Mouse (Mus musculus): ENCODE measurements around the gene Gm16451. TPM values are rescaled to one million over a fixed set of nuclear protein-coding genes. Genes with fewer than 3 reads are reported as not detected.
"Not testable (repeated sequence)": the region's sequence is repeated elsewhere in the genome, so short reads cannot be mapped to it uniquely, and the experiment has no call there.

The Gm16451 gene
- total RNA-seq (2012; rRNA removed), result not detected in 2 replicates
- total RNA-seq (2014; rRNA removed), result not detected in 2 replicates
- polyA plus RNA-seq (2012; ENCODE audit: insufficient read length, low read depth), result not detected in 2 replicates

DNA sequence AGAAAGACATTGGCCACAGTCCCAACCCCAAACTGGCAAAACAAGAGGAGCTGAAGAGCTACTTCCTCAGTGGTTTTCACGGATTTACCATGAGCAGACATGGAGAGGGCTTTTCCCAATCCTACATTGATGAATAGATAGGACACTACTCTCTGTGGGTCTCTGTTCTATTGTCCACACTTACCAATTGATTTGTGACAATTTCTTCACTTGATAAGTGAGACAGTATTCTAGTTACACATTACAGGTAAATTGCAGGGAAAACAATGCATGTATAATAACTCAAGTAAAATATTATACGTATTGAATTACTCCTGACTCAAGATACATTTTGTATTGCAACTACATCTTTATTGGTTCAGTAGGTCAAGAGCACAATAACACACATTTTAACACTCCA, at the start of gene Gm16451:
Gene Gm16451 (minus strand): TSS at position 101 of the 400 bp plus-strand sequence.
- dilution Hi-C loops (cut with MboI; ENCODE audit: extremely low pct_ligation_motif_present, extremely low pct_unique_long_range_greater_than_20kb, low sequenced_read_pairs); DNase-seq (ENCODE audit: extremely low read depth); H3K9ac ChIP-seq (ENCODE audit: insufficient read depth, low read depth); in situ Hi-C loops (cut with MboI; ENCODE audit: low pct_ligation_motif_present, low pct_unique_long_range_greater_than_20kb, low sequenced_read_pairs); H3K27me3 ChIP-seq (replicated peaks); H3K9me3 ChIP-seq (replicated peaks; ENCODE audit: low read length); H3K36me3 ChIP-seq (replicated peaks in 1 of 2; ENCODE audit: control insufficient read depth in 1 of 2, insufficient read depth in 1 of 2, low read length in 1 of 2); H3K4me3 ChIP-seq (replicated peaks in 1 of 3; ENCODE audit: low read depth in 2 of 3, low read length in 2 of 3, poor library complexity in 1 of 3); H3K79me2 ChIP-seq (replicated peaks; ENCODE audit: control insufficient read depth, extremely low read depth, insufficient read depth, poor library complexity, severe bottlenecking); H3K27ac ChIP-seq (ENCODE audit: insufficient read depth, low read depth); H3K4me2 ChIP-seq (ENCODE audit: insufficient read depth, low read depth, poor library complexity, severe bottlenecking); H3K4me1 ChIP-seq (ENCODE audit: control insufficient read depth in 1 of 2, insufficient read depth in 2 of 2): not testable (repeated sequence)

DNA sequence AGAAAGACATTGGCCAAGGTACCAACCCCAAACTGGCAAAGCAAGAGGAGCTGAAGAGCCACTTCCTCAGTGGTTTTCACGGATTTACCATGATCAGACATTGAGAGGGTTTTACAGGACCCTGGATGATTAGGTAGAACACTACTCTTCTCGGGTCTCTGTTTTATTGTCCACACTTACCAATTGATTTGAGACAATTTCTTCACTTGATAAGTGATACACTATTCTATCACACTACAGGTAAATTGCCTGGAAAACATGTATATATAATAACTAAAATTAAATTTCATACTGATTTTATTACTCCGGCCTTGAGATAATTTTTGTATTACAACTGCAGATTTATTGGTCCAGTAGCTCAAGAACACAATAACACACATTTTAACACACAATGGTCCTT, 45.9 kb upstream of the Gm16451 start, which contains the start of gene Vmn1r142:
Gene Vmn1r142 (minus strand): TSS at position 101 of the 400 bp plus-strand sequence.
- H3K79me2 ChIP-seq (replicated peaks; ENCODE audit: control insufficient read depth, extremely low read depth, insufficient read depth, poor library complexity, severe bottlenecking); H3K27me3 ChIP-seq (replicated peaks); H3K9me3 ChIP-seq (replicated peaks; ENCODE audit: low read length); dilution Hi-C loops (cut with MboI; ENCODE audit: extremely low pct_ligation_motif_present, extremely low pct_unique_long_range_greater_than_20kb, low sequenced_read_pairs); H3K27ac ChIP-seq (ENCODE audit: insufficient read depth, low read depth); H3K4me1 ChIP-seq (ENCODE audit: control insufficient read depth in 1 of 2, insufficient read depth in 2 of 2); DNase-seq (ENCODE audit: extremely low read depth); H3K9ac ChIP-seq (ENCODE audit: insufficient read depth, low read depth); H3K4me3 ChIP-seq (replicated peaks in 1 of 3; ENCODE audit: low read depth in 2 of 3, low read length in 2 of 3, poor library complexity in 1 of 3); H3K36me3 ChIP-seq (replicated peaks in 1 of 2; ENCODE audit: control insufficient read depth in 1 of 2, insufficient read depth in 1 of 2, low read length in 1 of 2); in situ Hi-C loops (cut with MboI; ENCODE audit: low pct_ligation_motif_present, low pct_unique_long_range_greater_than_20kb, low sequenced_read_pairs); H3K4me2 ChIP-seq (ENCODE audit: insufficient read depth, low read depth, poor library complexity, severe bottlenecking): not testable (repeated sequence)

DNA sequence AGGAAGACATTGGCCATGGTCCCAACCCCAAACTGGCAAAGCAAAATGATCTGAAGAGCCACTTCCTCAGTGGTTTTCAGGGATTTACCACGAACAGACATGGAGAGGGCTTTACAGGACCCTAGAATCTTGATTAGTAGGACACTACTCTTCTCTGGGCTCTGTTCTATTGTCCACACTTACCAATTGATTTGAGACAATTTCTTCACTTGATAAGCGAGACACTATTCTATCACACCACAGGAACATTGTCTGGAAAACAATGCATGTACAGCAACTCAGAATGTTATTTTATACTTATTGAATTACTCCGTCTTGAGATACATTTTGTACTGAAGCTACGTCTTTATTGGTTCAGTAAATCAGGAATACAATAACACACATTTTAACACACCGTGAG, 16.6 kb upstream of the Gm16451 start, which contains the start of gene Gm10666:
Gene Gm10666 (minus strand): TSS at position 101 of the 400 bp plus-strand sequence.
- H3K4me2 ChIP-seq (ENCODE audit: insufficient read depth, low read depth, poor library complexity, severe bottlenecking); H3K36me3 ChIP-seq (replicated peaks in 1 of 2; ENCODE audit: control insufficient read depth in 1 of 2, insufficient read depth in 1 of 2, low read length in 1 of 2); DNase-seq (ENCODE audit: extremely low read depth); H3K4me1 ChIP-seq (ENCODE audit: control insufficient read depth in 1 of 2, insufficient read depth in 2 of 2); H3K9me3 ChIP-seq (replicated peaks; ENCODE audit: low read length); H3K79me2 ChIP-seq (replicated peaks; ENCODE audit: control insufficient read depth, extremely low read depth, insufficient read depth, poor library complexity, severe bottlenecking); H3K4me3 ChIP-seq (replicated peaks in 1 of 3; ENCODE audit: low read depth in 2 of 3, low read length in 2 of 3, poor library complexity in 1 of 3); dilution Hi-C loops (cut with MboI; ENCODE audit: extremely low pct_ligation_motif_present, extremely low pct_unique_long_range_greater_than_20kb, low sequenced_read_pairs); H3K27ac ChIP-seq (ENCODE audit: insufficient read depth, low read depth); H3K9ac ChIP-seq (ENCODE audit: insufficient read depth, low read depth); H3K27me3 ChIP-seq (replicated peaks); in situ Hi-C loops (cut with MboI; ENCODE audit: low pct_ligation_motif_present, low pct_unique_long_range_greater_than_20kb, low sequenced_read_pairs): not testable (repeated sequence)

DNA sequence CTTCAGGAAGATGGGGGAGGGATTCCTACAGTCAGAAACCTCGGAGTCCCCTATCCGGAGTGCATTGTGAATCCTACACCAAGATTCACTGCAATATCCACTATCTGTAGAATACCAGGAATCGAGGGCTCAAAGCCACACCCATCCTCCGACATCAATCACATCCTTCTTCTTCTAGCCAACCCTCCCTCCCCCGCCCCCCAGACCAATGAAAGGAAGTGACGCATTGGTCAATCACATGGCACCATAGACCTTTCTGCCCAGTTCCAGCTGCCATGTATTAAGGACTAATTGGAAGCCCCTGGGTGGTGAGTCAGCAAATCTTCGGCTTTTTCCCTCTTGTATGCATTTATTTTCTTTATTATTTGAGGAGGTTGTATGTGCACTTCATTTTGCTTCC, 49.3 kb downstream of the Gm16451 start, which contains the start of gene Vmn1r139:
Gene Vmn1r139 (plus strand): TSS at position 301 of the 400 bp plus-strand sequence.
- H3K27ac ChIP-seq (ENCODE audit: insufficient read depth, low read depth); H3K4me1 ChIP-seq (ENCODE audit: control insufficient read depth in 1 of 2, insufficient read depth in 2 of 2); DNase-seq (ENCODE audit: extremely low read depth); H3K27me3 ChIP-seq (replicated peaks); H3K4me3 ChIP-seq (replicated peaks in 1 of 3; ENCODE audit: low read depth in 2 of 3, low read length in 2 of 3, poor library complexity in 1 of 3); H3K9me3 ChIP-seq (replicated peaks; ENCODE audit: low read length); in situ Hi-C loops (cut with MboI; ENCODE audit: low pct_ligation_motif_present, low pct_unique_long_range_greater_than_20kb, low sequenced_read_pairs); H3K36me3 ChIP-seq (replicated peaks in 1 of 2; ENCODE audit: control insufficient read depth in 1 of 2, insufficient read depth in 1 of 2, low read length in 1 of 2); H3K4me2 ChIP-seq (ENCODE audit: insufficient read depth, low read depth, poor library complexity, severe bottlenecking); H3K79me2 ChIP-seq (replicated peaks; ENCODE audit: control insufficient read depth, extremely low read depth, insufficient read depth, poor library complexity, severe bottlenecking); dilution Hi-C loops (cut with MboI; ENCODE audit: extremely low pct_ligation_motif_present, extremely low pct_unique_long_range_greater_than_20kb, low sequenced_read_pairs); H3K9ac ChIP-seq (ENCODE audit: insufficient read depth, low read depth): not testable (repeated sequence)

Other genes starting within 250 kb of the Gm16451 start
- not detected in 2 replicates for gene Gm5891, start 197.0 kb downstream of the Gm16451 start, total RNA-seq (2012; rRNA removed)
- gene Gm5891, start 197.0 kb downstream of the Gm16451 start, total RNA-seq (2014; rRNA removed), result not detected in 2 replicates
- not detected in 2 replicates for gene Gm5891, start 197.0 kb downstream of the Gm16451 start, polyA plus RNA-seq (2012; ENCODE audit: insufficient read length, low read depth)
- gene Vmn1r137, start 123.7 kb downstream of the Gm16451 start, total RNA-seq (2012; rRNA removed), result not detected in 2 replicates
- gene Vmn1r137, start 123.7 kb downstream of the Gm16451 start, total RNA-seq (2014; rRNA removed), result not detected in 2 replicates
- not detected in 2 replicates for gene Vmn1r137, start 123.7 kb downstream of the Gm16451 start, polyA plus RNA-seq (2012; ENCODE audit: insufficient read length, low read depth)
- not detected in 2 replicates for gene Vmn1r138, start 89.3 kb downstream of the Gm16451 start, total RNA-seq (2012; rRNA removed)
- gene Vmn1r138, start 89.3 kb downstream of the Gm16451 start, total RNA-seq (2014; rRNA removed), result not detected in 2 replicates
- not detected in 2 replicates for gene Vmn1r138, start 89.3 kb downstream of the Gm16451 start, polyA plus RNA-seq (2012; ENCODE audit: insufficient read length, low read depth)
- not detected in 2 replicates for gene Gm6176, start 61.9 kb downstream of the Gm16451 start, total RNA-seq (2012; rRNA removed)
- gene Gm6176, start 61.9 kb downstream of the Gm16451 start, total RNA-seq (2014; rRNA removed), result not detected in 2 replicates
- not detected in 2 replicates for gene Gm6176, start 61.9 kb downstream of the Gm16451 start, polyA plus RNA-seq (2012; ENCODE audit: insufficient read length, low read depth)
- gene Vmn1r139, start 49.2 kb downstream of the Gm16451 start, total RNA-seq (2012; rRNA removed), result not detected in 2 replicates
- not detected in 2 replicates for gene Vmn1r139, start 49.2 kb downstream of the Gm16451 start, total RNA-seq (2014; rRNA removed)
- gene Vmn1r139, start 49.2 kb downstream of the Gm16451 start, polyA plus RNA-seq (2012; ENCODE audit: insufficient read length, low read depth), result not detected in 2 replicates
- not detected in 2 replicates for gene Gm10666, start 16.5 kb upstream of the Gm16451 start, total RNA-seq (2012; rRNA removed)
- not detected in 2 replicates for gene Gm10666, start 16.5 kb upstream of the Gm16451 start, total RNA-seq (2014; rRNA removed)
- not detected in 2 replicates for gene Gm10666, start 16.5 kb upstream of the Gm16451 start, polyA plus RNA-seq (2012; ENCODE audit: insufficient read length, low read depth)
- not detected in 2 replicates for gene Vmn1r142, start 45.8 kb upstream of the Gm16451 start, total RNA-seq (2012; rRNA removed)
- gene Vmn1r142, start 45.8 kb upstream of the Gm16451 start, total RNA-seq (2014; rRNA removed), result not detected in 2 replicates
- gene Vmn1r142, start 45.8 kb upstream of the Gm16451 start, polyA plus RNA-seq (2012; ENCODE audit: insufficient read length, low read depth), result not detected in 2 replicates
- gene Vmn1r143, start 71.1 kb upstream of the Gm16451 start, total RNA-seq (2012; rRNA removed), result not detected in 2 replicates
- not detected in 2 replicates for gene Vmn1r143, start 71.1 kb upstream of the Gm16451 start, total RNA-seq (2014; rRNA removed)
- not detected in 2 replicates for gene Vmn1r143, start 71.1 kb upstream of the Gm16451 start, polyA plus RNA-seq (2012; ENCODE audit: insufficient read length, low read depth)
- gene Gm8653, start 83.0 kb upstream of the Gm16451 start, total RNA-seq (2012; rRNA removed), result not detected in 2 replicates
- gene Gm8653, start 83.0 kb upstream of the Gm16451 start, total RNA-seq (2014; rRNA removed), result not detected in 2 replicates
- not detected in 2 replicates for gene Gm8653, start 83.0 kb upstream of the Gm16451 start, polyA plus RNA-seq (2012; ENCODE audit: insufficient read length, low read depth)
- gene Gm8453, start 111.2 kb upstream of the Gm16451 start, total RNA-seq (2012; rRNA removed), result not detected in 2 replicates
- gene Gm8453, start 111.2 kb upstream of the Gm16451 start, total RNA-seq (2014; rRNA removed), result not detected in 2 replicates
- not detected in 2 replicates for gene Gm8453, start 111.2 kb upstream of the Gm16451 start, polyA plus RNA-seq (2012; ENCODE audit: insufficient read length, low read depth)
- not detected in 2 replicates for gene Gm4187, start 211.5 kb upstream of the Gm16451 start, total RNA-seq (2012; rRNA removed)
- not detected in 2 replicates for gene Gm4187, start 211.5 kb upstream of the Gm16451 start, total RNA-seq (2014; rRNA removed)
- gene Gm4187, start 211.5 kb upstream of the Gm16451 start, polyA plus RNA-seq (2012; ENCODE audit: insufficient read length, low read depth), result not detected in 2 replicates